Mouse (Mus musculus) midbrain, embryonic 13.5 days (tissue): ENCODE measurements around the gene Ccdc124. TPM values are rescaled to one million over a fixed set of nuclear protein-coding genes. Genes with fewer than 3 reads are reported as not detected.
A peak's percentile ranks its signal among the peaks of the same experiment; 100 is the strongest.

Source experiments
- ATAC-seq: fragments of 200-750 bp; cut with Nextera tagmentation; 2 replicates; pipeline ENCODE4 v1.8.0; 2017; ENCODE audit warnings: mild to moderate bottlenecking, moderate TSS enrichment, moderate library complexity
- H3K27ac ChIP-seq: fragments of 300-500 bp; sonication (generic); 2 replicates; pipeline ENCODE4 v1.5.1; 2015; ENCODE audit warnings: inconsistent platforms, mild to moderate bottlenecking, moderate library complexity
- H3K27me3 ChIP-seq: fragments of 300-500 bp; sonication (generic); 2 replicates; pipeline ENCODE4 v1.6.1; 2015; ENCODE audit warnings: mild to moderate bottlenecking, inconsistent platforms
- H3K36me3 ChIP-seq: fragments of 300-500 bp; sonication (generic); 2 replicates; pipeline ENCODE4 v1.6.1; 2015; ENCODE audit warnings: mild to moderate bottlenecking, inconsistent platforms
- H3K4me1 ChIP-seq: fragments of 300-500 bp; sonication (generic); replicated peaks from 2 replicates; pipeline ENCODE4 v1.6.1; 2015; ENCODE audit warnings: inconsistent platforms
- H3K4me2 ChIP-seq: fragments of 300-500 bp; sonication (generic); replicated peaks from 2 replicates; pipeline ENCODE4 v1.6.1; 2015; ENCODE audit warnings: moderate library complexity, mild to moderate bottlenecking, inconsistent platforms
- H3K4me3 ChIP-seq: fragments of 300-500 bp; sonication (generic); replicated peaks from 2 replicates; pipeline ENCODE4 v1.5.1; 2015; ENCODE audit warnings: mild to moderate bottlenecking, inconsistent platforms
- H3K9ac ChIP-seq: fragments of 300-500 bp; sonication (generic); replicated peaks from 2 replicates; pipeline ENCODE4 v1.6.1; 2015; ENCODE audit warnings: mild to moderate bottlenecking, inconsistent platforms
- H3K9me3 ChIP-seq: fragments of 300-500 bp; sonication (generic); 2 replicates; pipeline ENCODE4 v1.6.1; 2016; ENCODE audit warnings: mild to moderate bottlenecking, inconsistent platforms
- WGBS: fragments of 180-500 bp; shearing (Covaris S2); methylation state at CpG from one replicate; pipeline ENCODE4 v1.1.7; 2015; 5-methylcytosine and 5-hydroxymethylcytosine counted together
- polyA plus RNA-seq: library from polyadenylated mRNA; unstranded; fragments of >200 nt; fragmentation: Nextera tagmentation; extraction: Ambion mirVana; gene quantifications from 2 replicates; pipeline ENCODE4 v1.2.1, GENCODE M21; 2015

Gene Ccdc124
- 160 TPM in 2 replicates for polyA plus RNA-seq

- Histone ChIP-seq H3K4me3 (peak within 1 kb of the TSS; percentile 86), H3K27ac (peak within 1 kb of the TSS; percentile 88), H3K36me3 (no peaks in the 10 kb centered on the region)
These were observed at the start of gene Ccdc124 for GRCm38 (mm10) chr8:70873364-70873985. Gene Ccdc124 (minus strand): TSS chr8:70873935.

GRCm38 (mm10) chr8:70920049-70920922, 46.6 kb upstream of the Ccdc124 start:
- H3K4me1 ChIP-seq: no peaks in the 10 kb centered on the region
- H3K27ac ChIP-seq: no peak overlapping the region
- H3K9me3 ChIP-seq: no peaks in the 10 kb centered on the region
- 92% methylated on average over 9 of the region's 9 CpGs for WGBS
- H3K4me2 ChIP-seq: no peak overlapping the region
- H3K9ac ChIP-seq: no peak overlapping the region
- peaks cover 71% of the 10 kb centered on the region for H3K36me3 ChIP-seq
- H3K27me3 ChIP-seq: no peaks in the 10 kb centered on the region
- ATAC-seq: no peak
- H3K4me3 ChIP-seq: no peak overlapping the region

More at GRCm38 (mm10) chr8:70873364-70873985, at the start of gene Ccdc124:
- H3K4me1 ChIP-seq: peaks cover 30% of the 10 kb centered on the region
- 1% methylated on average over 46 of the region's 46 CpGs for WGBS
- ATAC-seq: peak; percentile 90
- H3K4me2 ChIP-seq: peak within 1 kb of the TSS; percentile 93
- 0 out of 2 replicates have a peak, but pooled peaks cover 2% of the 10 kb centered on the region for H3K27me3 ChIP-seq
- peak within 1 kb of the TSS; percentile 81 for H3K9ac ChIP-seq
- no peaks in the 10 kb centered on the region for H3K9me3 ChIP-seq

GRCm38 (mm10) chr8:70914704-70915103, 41.0 kb upstream of the Ccdc124 start:
- Histone ChIP-seq H3K4me2 (no peak overlapping the region), H3K9ac (no peak overlapping the region), H3K36me3 (peaks cover 88% of the 10 kb centered on the region), H3K4me3 (no peak overlapping the region), H3K27me3 (no peaks in the 10 kb centered on the region), H3K9me3 (no peaks in the 10 kb centered on the region), H3K27ac (no peak overlapping the region), H3K4me1 (no peaks in the 10 kb centered on the region)
- 93% methylated on average over 17 of the region's 17 CpGs for whole genome bisulfite sequencing
- ATAC-seq: no peak

DNA sequence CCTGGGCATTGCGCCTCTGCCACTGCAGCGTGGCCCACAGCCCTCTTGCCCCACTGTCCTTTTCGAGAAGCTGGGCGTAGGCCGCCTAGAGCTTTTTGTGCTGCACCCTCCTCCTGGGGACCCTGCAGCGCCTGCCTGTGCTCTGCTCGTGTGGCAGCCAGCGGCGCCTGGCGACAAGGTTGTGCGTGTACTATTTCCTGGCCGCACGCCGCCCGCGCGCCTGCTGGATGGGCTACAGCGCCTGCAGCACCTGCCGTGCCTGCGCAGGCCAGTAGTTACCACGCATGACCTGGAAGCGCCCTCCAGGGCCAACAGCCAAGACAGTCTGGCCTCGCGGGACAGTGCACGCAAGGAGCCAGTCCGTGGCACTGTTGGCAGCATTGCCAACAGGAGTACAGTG, 39.8 kb upstream of the Ccdc124 start:
- H3K27me3 ChIP-seq: no peaks in the 10 kb centered on the region
- peaks cover 80% of the 10 kb centered on the region for H3K36me3 ChIP-seq
- H3K9me3 ChIP-seq: no peaks in the 10 kb centered on the region
- ATAC-seq: peak; percentile 9; the same call in 1 of the 2 replicates
- no peak overlapping the region for H3K4me3 ChIP-seq
- WGBS: 94% methylated on average over 26 of the region's 26 CpGs
- no peaks in the 10 kb centered on the region for H3K4me1 ChIP-seq
- no peak overlapping the region for H3K9ac ChIP-seq
- no peak overlapping the region for H3K27ac ChIP-seq
- H3K4me2 ChIP-seq: no peak overlapping the region

GRCm38 (mm10) chr8:70912955-70913354, 39.2 kb upstream of the Ccdc124 start:
- no peaks in the 10 kb centered on the region for H3K27me3 ChIP-seq
- H3K36me3 ChIP-seq: peaks cover 74% of the 10 kb centered on the region
- H3K4me3 ChIP-seq: no peak overlapping the region
- no peaks in the 10 kb centered on the region for H3K4me1 ChIP-seq
- H3K27ac ChIP-seq: no peak overlapping the region
- H3K9ac ChIP-seq: no peak overlapping the region
- ATAC-seq: no peak
- H3K9me3 ChIP-seq: no peaks in the 10 kb centered on the region
- H3K4me2 ChIP-seq: no peak overlapping the region
- 96% methylated on average over 30 of the region's 30 CpGs for WGBS

- H3K4me3 ChIP-seq: no peak overlapping the region
- H3K9ac ChIP-seq: no peak overlapping the region
- no peak for ATAC-seq
- H3K4me2 ChIP-seq: no peak overlapping the region
- no peak overlapping the region for H3K27ac ChIP-seq
- peaks cover 61% of the 10 kb centered on the region for H3K36me3 ChIP-seq
- no peaks in the 10 kb centered on the region for H3K27me3 ChIP-seq
- WGBS: 79% methylated on average over 5 of the region's 5 CpGs
- H3K4me1 ChIP-seq: peaks cover 10% of the 10 kb centered on the region
- H3K9me3 ChIP-seq: no peaks in the 10 kb centered on the region
These were observed 37.9 kb upstream of the Ccdc124 start for GRCm38 (mm10) chr8:70911596-70911995.

GRCm38 (mm10) chr8:70907518-70907917, 33.8 kb upstream of the Ccdc124 start:
- H3K4me1 ChIP-seq: peaks cover 19% of the 10 kb centered on the region
- ATAC-seq: no peak
- H3K4me2 ChIP-seq: no peak overlapping the region
- H3K36me3 ChIP-seq: peaks cover 20% of the 10 kb centered on the region
- H3K27ac ChIP-seq: no peak overlapping the region
- WGBS: 88% methylated on average over 2 of the region's 2 CpGs
- peaks cover 17% of the 10 kb centered on the region for H3K27me3 ChIP-seq
- H3K9ac ChIP-seq: no peak overlapping the region
- H3K9me3 ChIP-seq: no peaks in the 10 kb centered on the region
- no peak overlapping the region for H3K4me3 ChIP-seq

- Histone ChIP-seq H3K9ac (peak within 1 kb of the TSS; percentile 95), H3K36me3 (peaks cover 5% of the 10 kb centered on the region), H3K4me3 (peak within 1 kb of the TSS; percentile 92), H3K4me1 (peaks cover 19% of the 10 kb centered on the region), H3K9me3 (no peaks in the 10 kb centered on the region), H3K27me3 (peaks cover 23% of the 10 kb centered on the region), H3K27ac (peak within 1 kb of the TSS; percentile 88), H3K4me2 (peak within 1 kb of the TSS; percentile 94)
- peak; percentile 95 for ATAC-seq
- under 1% methylated on average over 78 of the region's 86 CpGs for WGBS
These were observed 32.3 kb upstream of the Ccdc124 start, which contains the start of gene Map1s for GRCm38 (mm10) chr8:70905831-70906736. Gene Map1s (plus strand): TSS chr8:70905932.

- Histone ChIP-seq H3K9me3 (no peaks in the 10 kb centered on the region), H3K4me3 (peak overlapping the region; percentile 92), H3K4me1 (peaks cover 19% of the 10 kb centered on the region), H3K27me3 (peaks cover 23% of the 10 kb centered on the region), H3K36me3 (no peaks in the 10 kb centered on the region), H3K4me2 (peak overlapping the region; percentile 94), H3K27ac (peak overlapping the region; percentile 88), H3K9ac (peak overlapping the region; percentile 95)
- peak; percentile 64 for ATAC-seq
- WGBS: 21% methylated on average over 8 of the region's 8 CpGs
These were observed 31.7 kb upstream of the Ccdc124 start for GRCm38 (mm10) chr8:70905463-70905830.

GRCm38 (mm10) chr8:70904532-70904931, 30.8 kb upstream of the Ccdc124 start:
- Histone ChIP-seq H3K4me2 (no peak overlapping the region; the same call in 1 of the 2 replicates), H3K36me3 (no peaks in the 10 kb centered on the region), H3K9me3 (no peaks in the 10 kb centered on the region), H3K27me3 (peaks cover 23% of the 10 kb centered on the region), H3K4me3 (no peak overlapping the region), H3K9ac (no peak overlapping the region), H3K27ac (no peak overlapping the region), H3K4me1 (peaks cover 19% of the 10 kb centered on the region)
- WGBS: 74% methylated on average over 4 of the region's 4 CpGs
- ATAC-seq: no peak

DNA sequence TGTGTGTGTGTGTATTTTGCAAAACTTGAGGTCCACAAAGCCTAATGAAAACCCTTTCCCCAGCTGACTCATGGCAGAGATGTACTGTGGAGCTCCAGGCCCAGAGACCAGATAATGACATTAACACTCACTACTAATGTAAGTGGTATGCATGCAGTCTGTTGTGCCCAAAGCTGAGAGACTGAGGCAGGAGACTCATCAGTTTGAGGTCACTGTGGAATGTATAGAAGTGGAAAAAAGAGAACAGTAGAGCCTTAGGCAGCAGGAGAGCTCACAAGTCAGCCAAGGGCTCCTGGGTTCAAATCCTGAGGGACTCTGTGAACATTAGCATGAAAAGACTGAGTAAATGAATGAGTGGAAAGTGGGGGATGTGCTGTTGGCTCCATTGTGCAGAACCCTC, 29.8 kb upstream of the Ccdc124 start:
- Histone ChIP-seq H3K4me2 (no peak overlapping the region), H3K9me3 (no peaks in the 10 kb centered on the region), H3K27me3 (peaks cover 23% of the 10 kb centered on the region), H3K36me3 (no peaks in the 10 kb centered on the region), H3K4me3 (no peak overlapping the region), H3K4me1 (peaks cover 23% of the 10 kb centered on the region), H3K9ac (no peak overlapping the region; the same call in 1 of the 2 replicates), H3K27ac (no peak overlapping the region)
- no peak for ATAC-seq
